Mouse (Mus musculus): ENCODE measurements around the gene Plekha6.

Plekha6 gene

DNA sequence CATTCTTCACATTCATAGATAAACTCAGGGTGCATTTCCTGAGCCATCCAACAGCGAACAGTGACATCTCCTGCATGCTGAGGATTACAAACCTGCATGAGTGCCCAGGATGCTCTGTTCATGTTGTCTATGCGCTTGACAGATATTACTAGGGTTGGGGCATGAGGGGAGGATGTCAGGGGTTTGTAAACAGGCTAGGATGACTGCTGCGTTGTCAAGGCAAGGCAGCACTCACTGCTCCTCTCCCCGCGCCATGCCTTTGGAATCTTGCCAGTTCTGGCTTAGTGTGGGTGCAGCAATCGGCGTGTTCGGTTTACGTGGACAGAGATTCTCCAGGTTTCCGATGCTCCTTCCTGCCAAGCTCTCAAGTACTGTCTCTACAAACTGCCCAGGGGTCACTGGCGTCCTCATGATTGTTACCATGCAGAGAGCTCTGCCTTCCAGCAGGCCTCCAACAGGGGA, 115.7 kb downstream of the Plekha6 start:
- no peak for DNase-seq

DNA sequence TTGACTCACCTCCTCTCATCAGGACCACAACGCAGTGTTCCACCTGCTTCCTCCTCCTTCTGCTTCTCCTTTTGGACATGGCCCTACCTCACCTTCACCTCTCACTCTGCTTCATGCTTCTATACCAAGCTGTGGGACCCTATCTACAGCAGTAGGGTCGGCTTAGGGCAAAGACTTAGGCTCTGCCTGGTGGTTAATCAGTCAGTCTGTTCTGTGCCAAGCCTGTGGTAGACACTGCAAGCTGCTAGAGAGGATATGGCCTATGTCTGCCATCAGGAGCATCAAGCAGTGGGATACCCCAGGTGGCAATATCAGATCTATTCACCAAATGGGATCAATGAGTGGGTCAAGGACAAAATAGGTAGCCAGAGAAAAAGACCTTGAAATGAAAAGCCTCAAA, 116.5 kb downstream of the Plekha6 start:
- DNase-seq: no peak

DNA sequence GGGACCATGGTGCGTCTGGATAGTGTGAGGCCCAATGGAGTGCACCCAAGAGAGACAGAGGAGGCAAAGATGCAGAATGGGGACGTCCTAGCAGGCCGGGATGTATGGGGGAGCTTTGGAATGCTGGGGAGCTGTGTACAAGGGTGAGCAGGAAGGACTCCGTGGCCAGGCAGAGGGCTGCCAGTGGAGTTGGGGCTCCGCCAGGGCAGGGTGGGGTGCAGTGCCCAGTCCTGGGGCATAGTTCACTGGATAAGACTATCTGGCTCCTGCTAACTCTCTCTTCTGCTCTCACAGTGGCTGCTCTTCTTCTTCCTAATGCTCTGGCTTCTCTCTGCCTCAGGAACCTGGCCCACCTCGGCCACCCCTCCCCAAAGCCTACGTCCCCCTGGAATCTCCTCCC, 121.9 kb downstream of the Plekha6 start:
- peak; percentile 77 for DNase-seq

DNA sequence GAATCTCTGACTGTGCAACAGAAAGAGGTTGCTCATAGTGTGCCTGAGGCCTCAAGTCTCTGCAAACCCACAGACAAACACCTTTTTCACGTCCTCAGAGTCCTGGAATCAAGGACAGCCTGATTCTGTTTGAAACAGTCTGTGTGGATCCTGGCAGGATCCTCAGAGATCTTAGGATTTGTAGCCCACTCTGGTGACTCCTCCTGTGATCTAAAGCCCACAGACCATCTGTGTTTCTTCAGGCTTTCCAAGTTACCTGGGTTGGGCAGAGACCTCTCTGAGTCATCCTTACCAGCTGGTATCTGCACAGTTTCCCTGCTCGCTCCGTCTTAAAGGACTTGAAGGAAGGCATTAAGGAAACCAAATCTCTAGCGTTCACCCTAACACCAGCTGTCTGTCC, 123.0 kb downstream of the Plekha6 start:
- no peak for DNase-seq

DNA sequence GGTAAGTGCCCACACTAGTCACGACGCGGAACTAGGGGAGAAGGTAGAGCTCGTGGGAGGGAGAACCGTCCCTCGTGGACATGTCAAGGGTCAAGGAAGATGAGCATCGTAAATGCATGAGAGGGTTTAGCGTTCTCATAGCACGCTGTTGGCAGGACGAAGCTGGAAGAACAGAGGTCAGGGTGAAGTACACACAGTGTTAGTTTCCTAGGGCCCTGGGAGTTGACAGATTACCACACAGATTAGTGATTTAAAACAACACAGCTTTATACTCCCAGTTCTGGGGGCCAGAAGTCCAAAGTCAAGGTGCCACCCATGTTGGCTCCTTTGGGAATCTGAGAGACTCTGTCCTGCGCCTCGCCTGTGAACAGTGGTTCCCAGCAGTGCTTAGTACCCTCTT, 123.9 kb downstream of the Plekha6 start:
- peak; percentile 73 for DNase-seq

DNA sequence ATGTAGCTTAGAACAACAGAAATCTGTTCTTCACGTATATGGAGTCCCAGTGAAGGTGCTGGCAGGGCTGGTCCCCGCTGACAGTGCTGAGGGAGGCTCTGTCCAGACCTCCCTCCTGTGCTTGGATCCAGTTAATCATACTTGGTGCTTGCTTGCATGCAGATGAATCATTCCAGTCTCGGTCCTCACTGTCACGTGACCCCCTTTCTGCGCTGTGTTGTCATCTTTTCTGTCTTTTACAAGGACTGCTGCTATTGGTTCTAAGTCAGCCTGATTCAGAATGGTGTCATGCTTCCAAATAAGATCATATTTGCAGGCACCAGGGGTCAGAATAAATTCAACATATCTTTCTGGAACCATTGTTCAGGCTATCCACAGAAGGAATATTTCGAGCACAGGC, 127.9 kb downstream of the Plekha6 start:
- no peak for DNase-seq

DNA sequence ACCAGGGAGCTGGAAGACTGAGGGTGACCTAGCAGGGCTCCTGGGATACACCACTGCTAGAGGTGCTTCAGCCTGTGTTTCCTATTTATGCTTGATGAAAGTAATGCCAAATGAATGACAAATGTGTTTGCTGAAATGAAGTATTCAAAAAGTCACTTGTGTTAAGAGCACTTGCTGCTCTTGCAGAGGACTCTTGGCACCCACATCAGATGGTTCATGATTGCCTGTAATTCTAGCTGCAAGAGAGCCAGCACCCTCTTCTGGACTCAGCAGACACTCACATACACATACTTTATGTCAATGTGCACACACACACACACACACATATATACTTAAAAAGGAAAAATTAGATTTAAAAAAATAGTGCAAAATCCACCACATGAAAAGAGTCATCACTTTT, 128.6 kb downstream of the Plekha6 start:
- DNase-seq: no peak

DNA sequence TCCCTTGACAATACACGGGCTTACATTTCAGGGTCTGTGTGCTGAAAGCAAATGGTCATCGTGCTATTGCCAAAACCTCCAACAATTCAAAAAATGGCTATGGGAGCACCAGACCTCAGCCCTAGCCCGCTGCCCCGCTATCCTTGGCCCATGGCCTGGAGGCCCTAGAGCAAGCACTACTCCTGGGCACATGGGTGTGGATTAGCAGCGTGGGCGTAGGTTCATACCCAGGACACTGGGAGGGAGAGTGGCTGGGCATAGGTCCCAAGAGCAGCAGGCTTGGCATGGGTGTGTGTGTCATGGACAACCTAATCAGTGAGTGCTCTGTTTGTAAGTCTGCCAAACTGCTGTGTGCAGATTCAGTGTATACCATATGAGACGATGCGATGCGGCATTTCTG, 132.4 kb downstream of the Plekha6 start:
- no peak for DNase-seq

DNA sequence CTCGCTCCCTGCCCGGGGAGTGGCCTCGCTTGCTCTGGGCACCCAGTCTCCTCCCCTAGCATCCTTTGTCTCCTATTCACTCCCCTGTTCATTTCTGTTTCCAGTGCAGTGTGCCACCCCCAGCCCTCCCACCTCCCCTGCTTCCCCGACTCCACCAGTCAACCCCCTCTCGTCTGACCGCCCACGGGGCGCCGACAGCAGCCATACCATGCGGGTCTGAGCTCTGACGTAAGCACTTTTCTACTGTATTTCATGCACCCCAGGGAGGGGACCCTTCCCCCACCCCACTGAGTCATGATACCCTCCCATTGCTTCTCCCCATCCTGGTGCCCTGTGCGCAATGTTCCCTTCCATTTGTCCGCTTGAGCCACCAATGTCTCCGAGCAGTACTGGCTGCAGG, 134.8 kb downstream of the Plekha6 start:
- DNase-seq: no peak

DNA sequence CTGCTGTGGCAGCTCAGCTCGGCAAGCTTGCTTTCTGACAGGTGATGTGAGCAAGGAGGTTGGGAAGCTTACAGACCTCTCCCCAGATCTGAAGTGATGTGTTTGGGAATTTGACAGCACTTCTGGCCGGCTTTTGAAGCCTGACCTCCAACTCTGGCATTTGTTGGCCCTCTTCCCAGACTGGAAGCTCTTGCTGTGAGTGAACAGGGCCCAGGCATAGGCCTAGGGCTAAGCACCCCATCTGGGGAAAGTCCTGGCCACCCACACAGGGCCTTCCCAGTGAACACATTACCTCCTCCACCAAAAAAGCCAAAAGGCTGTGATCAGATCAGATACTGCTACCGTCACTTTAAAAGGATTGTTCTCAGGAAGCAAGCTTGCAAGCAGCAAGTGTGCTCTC, 138.5 kb downstream of the Plekha6 start:
- DNase-seq: peak; percentile 65

DNA sequence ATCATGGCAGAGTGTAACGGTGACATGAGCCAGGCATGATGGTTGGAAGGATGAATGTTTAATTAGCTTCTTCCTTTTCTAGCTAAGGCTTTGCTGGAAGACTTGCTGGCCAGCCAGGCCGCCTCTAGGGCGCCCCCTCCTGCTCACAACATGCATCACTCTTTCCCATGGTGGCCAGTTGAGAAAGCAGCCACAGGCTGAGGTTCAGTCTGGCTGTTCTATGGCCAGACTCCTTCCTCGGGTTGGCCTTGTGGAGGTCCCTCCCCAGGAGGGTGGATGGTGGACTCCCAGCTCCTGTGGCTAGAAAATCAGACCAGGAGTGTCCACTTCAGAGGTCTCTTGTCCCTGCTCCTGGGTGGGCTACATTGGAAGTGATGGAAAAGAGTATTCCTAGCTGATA, 142.8 kb downstream of the Plekha6 start:
- DNase-seq: peak; percentile 77

DNA sequence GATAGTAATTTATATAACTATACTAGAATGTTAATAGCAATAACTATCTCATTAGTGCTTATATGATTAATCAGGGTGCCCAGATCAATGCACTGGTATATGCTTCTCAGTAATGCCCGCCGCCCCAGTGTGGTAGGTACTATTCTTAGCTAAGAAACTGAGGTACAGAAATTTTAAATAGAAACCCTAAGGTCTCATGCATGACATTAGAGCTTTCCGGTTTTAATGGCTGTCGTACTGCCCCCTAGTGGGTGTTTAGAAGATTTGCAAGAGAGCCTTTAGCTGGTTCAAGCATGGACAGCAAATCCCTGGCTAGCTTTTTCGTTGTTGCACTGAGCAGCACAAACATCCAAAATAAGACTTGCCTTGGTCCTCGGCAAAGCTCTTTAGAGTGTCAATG, 143.3 kb downstream of the Plekha6 start:
- DNase-seq: no peak

DNA sequence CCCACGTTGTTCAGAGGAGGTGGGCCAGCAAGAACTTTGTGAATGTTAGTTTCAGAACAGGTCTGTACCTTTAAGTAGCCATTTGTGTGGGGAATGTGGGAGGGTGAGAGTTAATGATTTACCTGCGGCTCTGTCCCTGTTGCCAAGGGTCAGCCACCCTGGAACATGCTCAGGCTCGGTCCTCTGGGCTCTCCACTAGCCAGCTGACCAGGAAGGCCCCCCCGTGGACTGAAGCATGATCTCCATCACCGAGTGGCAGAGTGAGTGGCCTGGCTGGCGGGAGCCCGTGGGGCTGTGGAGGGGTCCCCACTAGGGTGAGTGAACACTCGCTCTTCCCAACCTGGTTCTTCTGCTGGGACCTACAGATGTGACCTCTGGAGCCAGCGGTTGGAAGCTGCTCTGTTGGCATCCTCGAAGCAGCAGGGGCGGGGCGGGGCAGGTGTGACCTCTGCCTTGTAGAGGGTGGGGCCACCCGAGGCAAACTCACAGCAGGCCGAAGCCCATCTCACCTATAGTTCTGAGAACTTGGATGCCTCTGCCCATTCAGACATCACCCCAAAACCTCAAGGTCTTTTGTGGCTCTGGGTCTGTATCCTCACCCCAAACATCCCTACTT, 145.8 kb downstream of the Plekha6 start, which contains the start of gene Golt1a:
Gene Golt1a, plus strand, starts transcription at position 149 of the 616 bp plus-strand sequence.
- DNase-seq: peak; percentile 95

DNA sequence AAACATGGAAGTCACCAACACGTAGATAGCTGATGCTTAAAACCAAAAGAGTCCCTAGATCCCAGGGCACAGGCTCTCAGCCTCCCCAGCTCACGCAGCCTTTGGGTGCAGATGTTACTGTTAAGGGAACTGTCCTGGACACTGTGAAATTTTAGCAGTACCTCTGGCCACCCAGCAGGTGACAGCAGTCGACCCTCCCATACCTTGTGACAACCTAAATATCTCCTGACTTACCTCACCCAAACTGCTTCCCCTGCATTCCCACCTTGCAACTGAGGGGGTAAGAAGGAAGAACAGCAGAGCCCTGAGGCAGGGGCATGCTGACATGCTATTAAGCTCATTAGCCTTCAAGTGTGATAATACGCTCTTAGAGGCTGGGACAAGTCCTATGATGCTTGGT, 147.2 kb downstream of the Plekha6 start:
- no peak for DNase-seq

DNA sequence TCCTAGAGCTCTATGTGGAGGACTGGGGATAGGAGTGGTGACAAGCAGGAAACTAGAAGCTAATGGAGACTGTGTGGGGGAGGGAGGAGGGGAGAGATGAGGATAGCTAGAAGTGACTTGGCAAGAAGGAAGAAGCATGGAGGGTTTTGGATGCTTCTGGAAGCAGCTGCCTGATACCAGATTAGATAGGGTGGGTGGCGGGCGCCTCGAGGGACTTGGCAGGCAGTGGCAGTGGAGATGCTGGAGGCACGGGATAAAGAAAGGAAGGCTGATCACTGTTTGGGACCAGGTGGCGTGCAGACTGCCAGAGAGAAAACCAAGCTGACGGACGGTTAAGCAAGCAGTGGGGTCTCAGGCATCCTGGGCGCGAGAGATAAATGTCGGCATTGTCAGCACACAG, 147.9 kb downstream of the Plekha6 start:
- DNase-seq: no peak

DNA sequence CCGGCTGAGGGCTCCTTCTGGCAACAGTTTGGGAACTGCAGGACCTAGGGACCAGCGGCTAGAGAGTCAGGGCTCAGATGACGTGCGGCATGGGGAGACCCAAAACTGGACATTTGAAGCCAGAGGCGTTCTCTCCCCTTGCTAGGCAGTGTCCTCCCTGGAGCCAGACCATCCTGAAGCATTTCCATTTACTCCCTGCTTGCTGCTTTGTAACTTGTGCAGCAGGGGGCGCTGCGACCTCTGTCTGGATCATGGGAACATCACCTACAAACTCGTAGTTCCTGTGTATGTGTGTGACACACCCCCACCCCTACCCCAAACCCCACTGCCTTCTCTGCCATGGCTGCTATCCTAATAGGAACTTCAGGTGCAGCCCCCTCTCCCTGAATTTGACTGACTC, 150.4 kb downstream of the Plekha6 start:
- DNase-seq: no peak

DNA sequence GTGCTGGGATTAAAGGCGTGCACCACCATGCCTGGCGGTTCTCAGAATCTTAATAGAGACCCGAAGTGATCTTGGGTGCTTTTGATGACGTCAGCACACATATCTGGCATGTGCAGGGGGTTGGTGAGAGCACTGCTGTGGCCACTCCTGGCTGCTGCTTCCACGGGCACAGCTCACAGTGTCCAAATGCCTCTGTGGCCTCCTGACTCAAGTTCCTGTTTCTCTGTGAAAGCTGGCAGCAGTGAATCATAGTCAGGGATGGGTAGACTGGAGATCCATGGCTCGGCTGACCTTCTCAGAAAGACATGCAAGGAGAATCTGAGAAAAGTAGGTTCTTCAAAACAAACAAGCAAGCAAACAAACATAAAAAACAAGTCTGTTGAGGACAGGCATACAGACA, 151.8 kb downstream of the Plekha6 start:
- DNase-seq: no peak

DNA sequence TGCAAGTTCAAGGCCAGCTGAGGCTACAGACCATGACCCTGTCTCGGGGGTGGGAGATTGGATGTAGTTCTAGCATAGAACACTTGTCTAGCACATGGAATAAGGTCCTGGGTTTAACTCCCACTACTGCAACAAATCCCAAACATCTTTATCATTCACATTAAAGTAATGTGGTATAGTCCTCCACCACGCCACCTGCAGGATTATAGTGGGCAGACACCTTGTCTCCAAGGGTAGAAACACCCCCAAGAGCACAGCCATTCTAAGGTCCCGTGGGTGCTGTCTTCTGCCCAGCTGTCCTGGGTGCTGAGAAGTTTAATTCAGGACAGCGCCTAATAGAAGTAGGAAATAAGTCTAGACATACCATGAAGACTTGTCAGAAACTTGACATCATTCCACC, 152.6 kb downstream of the Plekha6 start:
- DNase-seq: no peak

DNA sequence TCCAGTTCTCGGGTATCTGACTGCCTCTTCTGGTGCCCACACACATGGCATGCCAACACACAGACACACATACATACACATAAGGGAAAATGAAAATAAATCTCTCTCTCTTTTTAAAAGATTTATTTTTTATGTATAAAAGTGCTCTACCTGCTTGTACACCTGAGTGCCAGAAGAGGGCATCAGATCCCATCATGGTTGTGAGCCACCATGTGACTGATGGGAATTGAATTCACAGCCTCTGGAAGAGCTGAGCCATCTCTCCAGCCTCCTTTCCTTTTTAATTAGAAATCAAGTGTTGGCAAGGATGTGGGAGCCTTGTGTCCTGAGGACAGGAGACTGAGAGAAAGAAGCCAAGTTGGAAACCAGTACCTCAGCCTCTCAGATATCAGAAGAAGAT, 153.1 kb downstream of the Plekha6 start:
- DNase-seq: no peak

DNA sequence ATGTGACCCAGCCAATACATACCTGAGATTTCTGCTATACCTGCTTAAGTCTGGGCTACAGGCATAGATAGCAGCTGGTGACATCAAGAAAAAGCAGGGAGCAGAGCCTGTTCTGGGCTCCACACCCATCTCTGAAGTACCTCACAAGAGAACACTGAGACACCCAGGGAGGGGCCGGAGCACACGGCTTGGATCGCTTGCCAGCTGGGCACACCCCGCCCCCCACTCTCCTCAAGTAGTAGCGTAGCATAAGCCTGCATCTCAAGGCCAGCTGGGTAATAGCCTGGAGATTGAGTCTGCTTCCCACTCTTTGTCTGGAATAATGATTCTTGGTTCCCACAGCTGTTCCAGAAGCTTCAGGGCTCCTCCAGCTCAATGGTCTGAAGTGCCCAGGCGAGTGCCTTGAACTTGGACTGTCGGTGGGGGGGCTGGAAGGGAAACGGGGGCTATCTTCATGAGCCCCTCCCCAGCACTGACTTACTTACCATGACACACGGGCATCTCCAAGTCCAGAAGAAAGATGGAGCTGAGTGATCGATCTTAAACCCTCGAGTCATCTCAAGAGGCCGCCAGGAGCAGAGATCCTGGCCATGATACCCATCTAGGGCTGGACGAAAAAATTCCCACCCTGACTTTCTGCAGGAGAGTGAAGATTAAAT, 157.4 kb downstream of the Plekha6 start, which contains the start of gene Kiss1:
Gene Kiss1, plus strand, starts transcription at position 609 of the 659 bp plus-strand sequence.
- DNase-seq: no peak

DNA sequence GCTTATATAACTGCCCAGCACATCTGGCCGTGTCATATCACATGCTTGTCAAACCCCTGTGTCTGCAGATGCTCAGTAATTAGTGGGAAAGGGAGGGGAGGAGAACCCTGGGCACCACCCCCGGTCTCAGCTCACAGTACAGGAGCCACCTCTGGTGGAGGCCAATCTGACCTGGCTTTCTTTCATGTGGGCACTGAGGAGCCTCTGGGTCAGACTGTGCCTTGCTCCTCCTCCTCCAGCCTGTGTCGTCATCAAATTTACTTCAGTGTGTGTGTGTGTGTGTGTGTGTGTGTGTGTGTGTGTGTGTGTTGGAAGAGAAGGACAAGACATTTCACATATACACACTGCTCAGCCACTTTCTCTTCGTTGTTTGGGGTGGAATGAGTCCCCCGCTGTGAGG, 159.3 kb downstream of the Plekha6 start:
- DNase-seq: no peak

DNA sequence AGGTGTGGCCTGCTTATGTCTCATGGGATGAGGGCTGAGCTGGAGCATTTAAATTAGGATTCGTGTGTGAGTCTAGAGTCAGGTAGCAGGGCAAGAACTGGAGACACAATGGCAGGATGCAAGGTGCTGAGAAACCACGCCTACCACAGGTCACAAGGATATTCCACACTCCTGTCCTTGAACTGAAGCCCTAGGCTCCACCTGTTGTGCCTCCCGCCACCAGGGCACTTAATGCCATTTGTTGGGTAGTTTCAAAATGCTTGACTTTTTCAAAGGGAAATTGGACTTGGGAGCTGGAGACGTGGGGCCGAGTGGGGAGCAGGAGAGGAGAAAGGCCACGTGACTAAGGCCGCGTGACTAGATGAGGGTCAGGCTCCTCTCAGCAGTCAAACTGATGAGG, 161.9 kb downstream of the Plekha6 start:
- no peak for DNase-seq

DNA sequence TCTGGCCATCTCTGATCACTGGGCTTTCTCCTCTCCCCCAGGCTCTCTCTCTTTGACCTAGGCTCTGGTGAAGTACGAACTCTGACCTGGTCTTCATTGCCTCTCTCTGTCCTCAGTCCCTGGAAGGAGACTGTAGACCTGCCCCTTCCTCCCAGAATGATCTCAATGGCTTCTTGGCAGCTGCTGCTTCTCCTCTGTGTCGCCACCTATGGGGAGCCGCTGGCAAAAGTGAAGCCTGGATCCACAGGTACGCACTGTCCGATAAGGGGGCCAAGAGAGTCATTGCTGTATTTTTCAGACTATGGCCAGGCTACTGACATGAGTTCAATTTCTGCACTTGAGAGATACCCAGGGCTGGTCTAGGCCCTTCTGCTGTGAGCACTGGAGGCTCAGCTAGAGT, 163.1 kb downstream of the Plekha6 start:
- no peak for DNase-seq

DNA sequence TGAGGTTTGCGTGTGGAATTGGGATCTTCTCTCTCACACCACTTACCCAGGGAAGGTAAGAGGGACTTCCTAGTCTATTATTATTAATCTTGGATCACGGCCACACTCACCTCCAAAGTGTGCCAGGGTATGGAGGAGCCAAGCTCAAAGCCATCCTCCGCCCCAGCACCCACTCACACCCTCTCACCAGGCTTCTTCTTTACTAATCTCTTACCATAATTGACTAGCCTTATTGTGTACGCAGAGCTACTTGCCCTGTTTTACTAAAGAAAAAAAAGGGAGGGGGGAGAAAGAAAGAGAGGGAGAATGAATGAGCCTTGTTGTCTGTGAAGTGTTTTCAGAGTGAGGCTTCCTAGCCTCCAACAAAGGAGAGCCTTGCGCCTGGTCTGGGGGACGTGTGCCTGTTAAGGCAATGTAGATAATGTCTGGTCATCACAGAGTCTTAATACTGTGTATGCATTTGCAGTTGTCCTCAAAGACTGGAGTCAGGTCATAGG, 164.3 kb downstream of the Plekha6 start:
- no peak for DNase-seq
